Mouse (Mus musculus) heart, postnatal 25 days (tissue): ENCODE measurements around the gene Cdhr3. TPM values are rescaled to one million over a fixed set of nuclear protein-coding genes. Genes with fewer than 3 reads are reported as not detected.

ENCODE experiments used
- DNase-seq: peaks from one replicate; pipeline ENCODE4 v3.0.0; 2022; ENCODE audit warnings: low spot score
- intact Hi-C: fragments of 180-260 bp; cut with DNase I; formaldehyde crosslinking; loops from one replicate; pipeline ENCODE4 v1.15.1; 2025
- total RNA-seq, 2 experiments: library from RNA; stranded (reverse); gene quantifications; 2 replicates each; pipeline ENCODE4 v1.2.3; 2021

Gene Cdhr3
- total RNA-seq = under 1 TPM; 0.67 to 0.73 TPM

DNA sequence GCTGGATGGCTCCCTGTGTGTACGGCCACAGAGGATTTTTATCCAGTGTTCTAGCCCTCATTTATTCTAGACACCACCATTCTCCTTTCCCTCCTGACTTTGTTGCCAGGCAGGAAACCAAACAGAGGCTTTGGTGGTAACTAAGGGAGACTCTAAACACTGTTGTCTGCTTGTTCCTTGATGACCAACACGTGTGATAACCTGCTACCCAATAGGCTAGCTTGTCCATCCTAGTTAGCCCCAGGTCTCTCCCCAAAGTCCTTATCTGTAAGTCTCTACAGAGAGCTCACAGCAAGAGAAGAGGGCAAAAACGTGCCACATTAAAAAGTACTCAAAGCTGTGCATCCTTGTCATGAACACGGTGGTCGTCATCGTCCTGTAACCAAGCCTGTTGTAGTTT is at the start of gene Cdhr3:
TSS of gene Cdhr3 (minus strand) at position 101 of the 400 bp plus-strand sequence.
- DNase-seq = no peak

DNA sequence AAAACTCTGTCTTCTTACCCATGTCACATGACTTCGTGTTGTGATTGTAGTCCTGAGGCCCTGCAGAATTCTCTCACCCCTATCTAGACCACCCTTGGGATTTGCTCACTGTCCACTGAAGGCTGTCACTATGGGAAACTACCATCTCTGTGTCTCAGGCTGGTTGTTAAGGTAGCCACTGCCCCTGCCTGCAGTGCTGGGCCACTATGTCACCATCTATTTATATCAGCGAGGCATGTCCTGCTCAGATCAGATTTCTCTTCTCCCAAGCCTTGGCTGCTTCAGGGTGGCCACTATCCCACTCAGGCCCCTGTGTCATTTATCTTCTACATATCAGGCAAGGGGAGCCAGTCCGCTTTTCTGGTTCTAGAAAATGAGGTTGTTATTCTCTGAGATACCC is 46.4 kb upstream of the Cdhr3 start:
- intact Hi-C loops = no loop called here
- DNase-seq = no peak

More for the DNA sequence above, at the start of gene Cdhr3:
- intact Hi-C loops = no loop called here

DNA sequence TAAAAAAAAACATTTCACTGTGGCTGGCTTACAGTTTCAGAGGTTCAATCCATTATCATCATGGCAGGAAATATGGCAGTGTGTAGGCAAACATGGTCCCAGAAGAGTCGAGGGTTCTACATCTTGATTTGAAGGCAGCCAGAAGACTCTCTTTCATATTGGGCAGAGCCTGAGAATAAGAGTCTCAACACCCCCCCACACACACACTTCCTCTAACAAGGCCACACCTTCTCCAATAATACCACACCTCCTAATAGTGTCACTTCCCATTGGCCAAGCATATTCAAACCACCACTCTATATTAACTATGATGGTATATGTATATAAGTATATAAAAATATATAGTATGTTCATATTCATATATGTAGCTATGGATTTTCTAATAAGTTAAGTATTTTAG is 45.2 kb upstream of the Cdhr3 start:
- intact Hi-C loops = no loop called here
- no peak for DNase-seq

DNA sequence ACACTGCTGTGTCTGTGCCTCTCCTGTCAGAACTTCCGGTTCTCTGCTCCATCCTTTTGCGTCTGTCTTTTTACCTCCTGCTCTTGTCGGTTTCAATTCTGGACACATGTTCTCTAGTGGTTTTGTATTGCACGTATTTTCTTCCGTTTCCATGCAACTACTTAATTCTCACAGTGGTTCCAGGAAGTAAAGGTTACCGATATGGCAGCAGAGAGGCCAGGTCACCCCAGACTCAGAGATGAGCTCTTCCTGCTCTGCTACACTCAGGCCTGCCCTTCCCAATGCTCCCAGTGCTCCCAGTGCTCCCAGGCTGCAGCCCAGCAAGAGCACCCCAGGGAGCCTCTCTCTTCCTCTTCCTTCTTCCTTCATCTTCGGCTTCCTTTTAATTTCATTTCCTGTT is 39.1 kb upstream of the Cdhr3 start:
- intact Hi-C loops = no loop called here
- no peak for DNase-seq

DNA sequence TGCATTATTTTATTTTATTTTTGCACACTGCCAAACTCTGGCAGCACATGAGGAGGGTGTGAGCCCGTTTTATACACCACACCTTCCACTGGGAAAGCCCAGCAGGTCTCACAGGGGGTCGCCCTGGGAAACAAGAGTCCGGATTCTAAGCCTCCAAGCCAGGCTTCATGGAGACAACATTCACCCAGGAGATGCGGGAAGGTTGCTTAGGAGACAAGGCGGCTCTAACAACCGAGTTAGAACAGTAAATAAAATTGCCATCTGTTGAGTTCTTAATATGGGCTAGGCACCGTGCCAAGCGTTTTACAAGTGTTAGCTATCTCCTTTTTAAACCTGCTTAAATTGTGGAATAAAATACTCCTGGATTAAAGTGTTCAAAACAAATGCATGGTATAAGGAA is 37.7 kb upstream of the Cdhr3 start:
- intact Hi-C loops = no loop called here
- no peak for DNase-seq

DNA sequence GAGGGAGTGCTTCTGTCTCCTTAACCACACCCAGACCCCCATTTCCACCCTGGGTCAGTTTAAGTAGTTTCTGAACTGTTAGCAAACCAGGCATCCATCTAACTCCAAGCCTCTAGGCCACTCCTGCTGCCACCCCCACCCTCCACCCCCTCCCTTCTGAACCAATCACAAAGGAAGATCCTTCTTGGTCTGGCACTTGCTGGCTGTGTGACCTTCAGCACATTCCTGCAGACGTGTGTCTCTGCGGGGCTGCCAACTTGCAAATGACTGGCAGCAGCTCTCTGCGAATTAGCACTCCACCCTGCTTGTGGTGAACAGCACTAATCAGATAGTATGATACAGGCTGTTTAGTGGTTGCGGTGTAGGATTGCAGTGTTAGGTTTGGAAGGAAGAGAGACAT is 36.7 kb upstream of the Cdhr3 start:
- no peak for DNase-seq
- intact Hi-C loops = no loop called here

DNA sequence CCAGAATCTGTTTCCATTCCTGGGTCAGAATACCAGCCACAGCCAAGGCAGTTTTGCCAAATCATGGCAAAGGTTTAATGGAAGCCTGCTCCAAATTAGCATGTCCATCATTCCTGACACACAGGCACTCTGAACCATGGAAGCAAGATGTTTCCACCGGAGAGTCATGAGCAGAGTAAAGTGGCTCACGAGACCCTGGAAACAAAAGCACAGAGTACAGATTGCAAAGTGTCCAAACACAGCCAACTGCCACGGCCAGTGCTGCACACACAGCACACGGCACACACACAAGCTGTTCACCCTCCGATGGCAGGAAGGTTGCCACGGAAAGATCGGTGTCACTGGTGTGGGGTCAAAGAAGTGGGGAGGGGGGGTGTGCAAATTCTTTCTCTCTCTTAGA is 36.0 kb upstream of the Cdhr3 start:
- DNase-seq = no peak
- intact Hi-C loops = no loop called here

DNA sequence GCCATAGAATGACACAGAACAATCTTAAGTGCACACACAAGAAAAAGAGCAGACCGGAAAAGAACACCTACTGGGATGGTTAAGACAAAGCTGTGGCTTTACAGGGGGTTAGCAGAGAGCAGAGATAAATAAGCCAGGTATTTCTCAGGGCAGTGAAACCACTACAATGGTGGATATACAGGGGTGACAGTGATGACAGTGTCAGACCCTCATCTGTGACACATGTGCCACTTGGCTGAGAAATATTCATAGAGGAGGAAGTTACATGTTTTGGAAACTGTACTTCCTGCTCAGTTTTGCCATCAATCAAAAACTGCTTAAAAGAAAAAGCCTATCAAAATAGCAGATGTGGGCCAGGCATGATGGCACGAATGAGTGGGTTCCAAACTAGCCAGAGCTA is 35.4 kb upstream of the Cdhr3 start:
- no peak for DNase-seq
- intact Hi-C loops = no loop called here

DNA sequence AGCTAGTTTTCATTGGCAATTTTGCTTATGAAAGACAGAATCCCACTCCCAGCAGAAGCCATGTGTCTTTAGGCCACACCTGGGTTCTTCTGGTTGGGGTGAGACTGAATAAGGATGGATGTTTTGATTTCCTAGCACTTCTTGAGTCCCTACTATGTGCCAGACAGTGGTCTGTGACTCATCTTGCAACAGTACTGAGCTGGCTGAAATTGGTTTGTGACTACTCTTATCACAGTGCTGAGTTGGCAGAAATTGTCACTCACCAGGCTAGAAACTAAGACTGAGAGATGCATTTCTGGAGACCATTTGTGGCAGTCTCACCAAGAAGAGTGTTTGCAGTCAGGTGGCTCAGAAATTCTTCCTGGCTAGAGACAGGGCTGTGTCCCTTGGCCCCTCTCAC is 33.6 kb upstream of the Cdhr3 start:
- intact Hi-C loops = no loop called here
- no peak for DNase-seq

DNA sequence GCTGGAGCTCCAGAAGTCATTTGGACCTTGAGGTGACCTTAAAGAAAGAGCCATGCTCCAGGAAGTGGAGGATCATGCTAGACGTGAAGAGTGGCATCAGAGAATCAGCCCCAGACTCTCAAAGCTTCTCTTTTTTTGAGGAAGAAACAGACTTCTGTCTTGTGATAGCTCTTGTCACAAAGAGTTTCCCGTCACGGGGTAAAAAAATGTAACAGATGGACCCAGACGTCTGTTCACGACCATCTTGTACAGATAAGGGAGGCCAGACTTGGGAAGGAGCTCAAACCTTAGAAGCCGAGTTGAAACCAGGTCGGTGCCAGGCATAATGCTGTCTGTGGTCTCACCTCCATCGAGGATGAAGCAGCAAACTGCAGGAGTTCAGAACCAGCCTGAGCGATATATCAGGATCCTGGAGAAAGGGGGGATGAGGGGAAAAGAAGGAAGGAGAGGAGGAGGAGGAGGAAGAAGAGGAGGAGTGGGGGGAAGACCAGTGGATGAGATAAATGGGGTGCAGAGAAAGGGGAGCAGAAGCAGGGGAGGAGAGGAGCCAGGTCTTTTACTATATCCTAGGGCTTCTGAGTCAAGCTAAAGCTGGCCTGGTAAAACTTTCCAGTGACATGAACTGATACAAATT is 33.0 kb upstream of the Cdhr3 start:
- DNase-seq = no peak

DNA sequence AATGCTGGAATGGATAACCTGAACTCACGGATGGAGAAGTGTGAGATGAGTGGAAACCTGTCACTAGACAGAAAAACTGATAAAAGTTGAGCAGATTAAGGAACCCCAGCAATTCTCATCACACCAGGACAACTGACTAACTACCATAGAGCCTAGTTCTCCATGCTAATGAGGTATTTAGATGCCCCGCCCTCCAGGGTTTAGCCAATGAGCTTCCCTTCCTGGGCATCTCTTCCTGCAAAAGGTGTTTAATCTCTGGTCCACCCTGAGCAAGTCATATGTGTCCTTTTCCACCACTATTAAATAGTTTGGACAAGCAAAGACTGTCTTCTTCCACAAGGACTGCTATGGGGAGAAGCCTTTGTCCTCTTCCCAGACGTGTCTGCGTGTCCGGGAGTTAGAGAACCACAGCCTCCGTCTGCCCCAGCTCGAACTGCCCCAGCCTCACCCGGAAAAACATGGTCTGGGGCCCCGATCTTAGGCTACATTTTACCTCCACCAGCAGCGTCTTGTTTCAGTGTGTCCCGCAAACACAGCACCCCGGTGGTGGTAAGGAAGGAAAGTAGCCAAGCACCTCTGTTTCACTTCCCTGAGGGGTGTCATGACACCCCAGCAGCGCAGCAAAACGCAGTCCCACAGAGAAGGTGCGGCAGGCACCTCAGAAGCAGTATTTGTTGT is 26.1 kb upstream of the Cdhr3 start:
- no peak for DNase-seq
- intact Hi-C loops = no loop called here

More for the DNA sequence above, 33.0 kb upstream of the Cdhr3 start:
- intact Hi-C loops = no loop called here

DNA sequence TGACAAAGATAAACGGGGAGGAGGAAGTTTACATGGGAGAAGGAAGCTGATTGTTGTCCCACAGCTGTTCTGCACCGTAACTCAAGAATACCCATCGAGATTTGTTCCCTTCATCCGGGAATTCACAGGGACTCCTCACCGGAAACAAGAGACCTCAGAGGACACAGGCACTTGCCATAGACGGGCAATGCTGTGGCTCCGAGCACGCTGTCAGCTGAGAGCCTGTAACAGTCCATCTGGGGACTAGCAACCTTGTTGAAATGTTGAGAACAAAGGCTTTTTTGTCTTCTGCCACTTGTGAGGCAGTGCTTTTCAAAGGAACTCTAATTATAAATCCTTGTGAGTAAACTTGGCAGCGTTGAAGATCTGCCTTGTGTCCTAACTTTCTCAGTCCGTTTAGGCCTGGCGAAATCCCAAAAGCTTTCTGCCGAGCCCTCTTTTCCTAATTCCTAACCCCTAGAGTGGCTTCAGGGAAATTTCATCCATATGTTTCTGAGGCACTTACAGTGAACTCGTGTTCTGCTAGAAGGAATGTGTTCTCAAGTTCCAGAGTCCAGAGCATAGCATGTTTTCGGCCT is 18.3 kb upstream of the Cdhr3 start:
- DNase-seq = no peak
- intact Hi-C loops = no loop called here

DNA sequence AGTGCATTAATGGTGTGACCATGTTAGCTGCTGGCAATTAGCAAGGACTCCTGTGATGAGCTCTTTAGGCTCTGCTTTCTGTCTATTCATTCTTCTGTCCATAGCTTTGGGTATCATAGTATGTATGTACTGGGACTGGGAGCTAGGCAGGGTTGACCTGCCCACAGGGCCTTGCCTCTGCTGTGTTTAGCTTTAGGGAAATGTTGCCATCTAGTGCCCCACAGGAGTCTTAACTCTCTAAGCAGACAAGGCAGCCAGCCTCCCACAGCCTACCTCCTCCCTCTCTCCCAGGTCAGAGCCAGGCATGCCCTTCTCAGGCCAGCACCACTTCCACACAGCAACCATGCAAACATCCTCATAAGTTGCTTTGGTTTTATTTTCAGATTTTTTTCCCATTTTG is 16.9 kb upstream of the Cdhr3 start:
- DNase-seq = no peak
- intact Hi-C loops = loop anchor here (1.0 to 5.0 kb wide), 2 partner anchors 82 to 197 kb away; no protein-coding TSS in a partner anchor

DNA sequence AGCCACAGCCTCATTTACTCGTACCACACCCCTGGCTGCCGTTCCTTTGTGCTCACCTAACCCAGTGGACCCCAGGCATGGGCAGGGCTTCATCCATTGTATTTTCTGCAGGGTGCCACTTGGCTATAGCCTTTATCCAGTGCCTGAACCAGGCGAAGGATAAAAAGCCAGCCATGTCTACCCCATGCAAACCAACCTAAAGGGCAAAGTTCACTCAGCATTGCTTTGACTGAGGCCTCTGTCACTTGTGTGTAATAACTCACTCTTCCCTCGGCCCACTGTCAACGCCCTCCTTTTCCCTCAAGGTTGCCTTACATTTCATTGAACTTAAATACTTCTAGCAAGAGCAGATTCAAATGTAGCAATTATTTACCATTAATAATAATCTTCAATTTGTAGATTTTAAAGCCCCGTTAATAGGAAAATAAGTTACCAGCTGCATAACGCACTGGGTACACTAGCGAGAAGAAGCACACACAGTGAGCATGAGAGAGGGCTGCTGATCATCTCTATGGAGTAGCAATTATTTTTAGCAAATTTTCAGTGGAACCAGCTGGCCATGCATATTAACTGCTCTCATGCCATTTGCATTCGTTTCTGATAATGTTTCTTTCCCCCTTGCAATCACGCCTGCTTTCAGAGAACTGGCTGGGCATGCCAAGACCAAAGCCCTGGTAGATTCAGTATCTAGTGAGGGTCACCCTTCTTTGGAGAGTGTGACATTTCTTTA is 13.9 kb upstream of the Cdhr3 start:
- intact Hi-C loops = loop anchor here (5.0 kb wide), 1 partner anchor 194 kb away; no protein-coding TSS in a partner anchor
- DNase-seq = no peak

DNA sequence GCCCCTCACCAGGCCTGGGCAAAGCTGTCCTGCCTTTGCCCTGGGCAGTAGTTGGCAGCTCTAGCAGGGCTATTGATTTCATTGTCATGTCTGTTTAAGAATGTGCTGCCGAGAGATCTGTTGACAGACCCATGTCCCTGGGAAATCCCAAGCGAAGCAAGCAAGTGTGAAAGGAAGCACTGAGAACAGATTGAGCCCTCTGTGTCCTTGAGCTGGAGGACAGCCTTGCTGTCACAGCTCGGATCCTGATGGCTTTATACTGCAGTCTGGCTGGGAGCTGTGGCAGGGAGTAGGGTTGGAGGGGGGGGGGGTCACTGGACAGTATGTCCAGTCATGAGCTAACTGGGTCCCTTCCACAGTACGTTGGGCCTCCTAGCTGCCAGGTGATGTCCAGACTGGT is 13.0 kb upstream of the Cdhr3 start:
- intact Hi-C loops = loop anchor here (5.0 kb wide), 1 partner anchor 193 kb away; no protein-coding TSS in a partner anchor
- no peak for DNase-seq

DNA sequence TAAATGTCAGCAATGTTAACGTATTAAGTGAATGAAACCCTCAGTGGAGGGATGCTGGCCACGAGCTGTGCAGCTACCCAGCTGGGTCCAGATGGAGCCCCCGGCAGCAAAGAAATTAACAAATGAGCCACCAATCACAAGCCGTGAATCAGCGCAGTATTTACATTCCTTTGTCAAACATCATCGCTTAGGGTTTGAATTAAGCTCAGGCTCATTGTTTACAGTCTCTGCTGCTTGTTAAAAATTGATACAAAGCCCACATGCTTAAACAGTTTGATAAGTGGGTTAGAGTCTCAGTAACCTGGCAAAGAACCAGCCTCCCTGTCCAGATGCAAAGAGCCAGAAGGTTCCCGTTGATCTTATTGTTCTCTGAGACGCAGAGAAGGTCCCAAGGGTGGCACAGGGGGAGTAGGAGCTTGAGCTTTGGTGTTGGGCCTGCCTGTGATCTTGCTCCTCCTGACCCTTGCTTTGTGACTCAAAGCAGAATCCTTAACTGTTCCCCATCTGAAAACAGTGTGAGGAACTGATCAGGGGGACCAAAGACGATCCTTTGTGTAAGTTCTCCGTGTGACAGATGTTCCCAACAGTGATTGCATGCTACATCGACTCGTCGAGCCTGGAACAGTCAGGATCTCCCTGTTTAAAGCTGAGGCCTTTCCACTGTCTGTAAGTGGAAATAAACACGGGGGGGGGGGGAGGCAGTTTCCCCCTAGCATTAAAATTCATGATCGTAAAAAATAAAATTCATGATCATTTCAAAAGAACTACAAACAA is 9.9 kb upstream of the Cdhr3 start:
- no peak for DNase-seq
- intact Hi-C loops = no loop called here

DNA sequence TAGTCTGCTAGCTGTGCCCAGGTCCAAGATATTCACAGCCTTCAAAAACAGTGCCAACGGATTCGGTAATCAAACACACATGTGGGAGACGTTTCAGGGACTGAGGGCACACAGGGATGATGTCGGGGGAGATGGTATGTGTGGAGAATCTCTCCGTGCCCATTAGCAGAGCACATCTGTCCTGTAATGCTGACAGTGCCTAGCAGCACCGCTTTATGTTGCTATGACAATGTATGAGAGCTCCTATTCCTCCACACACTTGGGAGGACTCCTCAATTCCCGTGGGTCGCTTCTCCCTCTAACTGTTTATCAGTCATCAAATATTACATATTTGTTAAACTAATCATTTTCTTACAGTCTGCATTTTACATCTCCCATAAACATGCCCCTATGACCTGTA is 9.0 kb upstream of the Cdhr3 start:
- intact Hi-C loops = no loop called here
- no peak for DNase-seq

DNA sequence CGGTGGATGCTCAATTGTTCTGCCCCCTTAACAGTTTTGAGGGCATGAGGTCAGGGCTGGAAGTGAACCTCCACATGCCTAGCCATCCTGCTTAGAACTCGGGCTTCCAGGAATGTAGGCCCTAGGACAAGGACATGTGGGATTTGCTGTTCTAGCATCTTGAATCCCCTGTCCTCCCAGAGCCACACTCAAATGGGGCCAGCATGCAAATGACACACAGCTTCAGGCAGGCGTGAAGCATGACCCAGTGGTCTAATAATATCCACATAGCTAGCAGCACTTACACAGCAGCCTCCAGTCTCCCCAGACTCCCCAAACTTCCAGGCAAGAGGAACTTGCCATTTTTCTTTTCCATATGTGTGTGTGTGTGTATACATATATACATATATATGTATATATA is 3.3 kb upstream of the Cdhr3 start:
- no peak for DNase-seq
- intact Hi-C loops = no loop called here

DNA sequence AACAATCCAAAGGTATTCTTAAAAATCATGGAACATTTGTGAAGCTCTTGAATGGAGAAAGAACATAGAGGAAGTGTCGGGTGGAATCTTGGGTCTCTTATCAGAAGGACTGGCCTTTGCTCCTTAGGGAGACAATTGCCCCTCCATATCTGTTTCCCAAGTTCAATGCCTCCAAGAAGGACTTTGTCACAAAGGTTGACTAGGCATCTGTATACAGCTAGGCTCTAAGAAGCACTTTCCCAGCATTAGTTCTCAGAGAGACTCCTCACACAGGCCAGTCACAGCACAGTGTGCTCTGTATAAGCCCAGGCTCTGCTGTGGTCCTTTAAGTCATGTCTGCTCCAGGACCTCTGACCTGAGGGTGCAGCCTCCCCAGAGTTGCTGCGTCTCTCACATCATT is 479 bp downstream of the Cdhr3 start:
- no peak for DNase-seq
- intact Hi-C loops = no loop called here

DNA sequence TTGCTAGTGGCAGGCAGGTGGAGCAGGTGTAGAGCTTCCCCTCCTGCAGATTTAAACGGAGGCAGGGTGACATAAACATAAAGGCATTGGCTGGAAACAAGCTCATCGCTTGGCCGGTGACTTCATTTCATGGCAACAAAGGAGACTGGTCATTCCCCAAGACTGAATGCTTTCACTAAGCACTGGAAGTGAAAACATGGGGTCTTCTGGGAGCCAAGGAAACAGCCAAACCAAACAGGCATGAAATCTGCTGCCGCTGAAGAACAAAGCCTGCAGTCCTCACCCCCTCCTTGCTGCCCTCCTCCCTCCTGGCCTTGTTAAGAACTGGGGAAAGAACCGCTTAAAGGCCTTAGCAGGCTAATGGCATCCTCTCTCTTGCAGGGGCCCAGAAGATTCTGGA is 6.5 kb downstream of the Cdhr3 start:
- no peak for DNase-seq
- intact Hi-C loops = no loop called here
